Mouse (Mus musculus) liver, postnatal 0 days (tissue): Measurements from ENCODE around the gene Olfr1126.

Experiments used
- CTCF ChIP-seq: sonication (generic); IDR thresholded peaks from 2 replicates; pipeline ENCODE4 v1.5.1; 2016; ENCODE audit warnings: antibody characterized with exemption, low read depth
- EP300 ChIP-seq: IDR thresholded peaks from 2 replicates; pipeline ENCODE4 v1.6.1; 2016; ENCODE audit warnings: antibody characterized with exemption, low read depth, mild to moderate bottlenecking

DNA sequence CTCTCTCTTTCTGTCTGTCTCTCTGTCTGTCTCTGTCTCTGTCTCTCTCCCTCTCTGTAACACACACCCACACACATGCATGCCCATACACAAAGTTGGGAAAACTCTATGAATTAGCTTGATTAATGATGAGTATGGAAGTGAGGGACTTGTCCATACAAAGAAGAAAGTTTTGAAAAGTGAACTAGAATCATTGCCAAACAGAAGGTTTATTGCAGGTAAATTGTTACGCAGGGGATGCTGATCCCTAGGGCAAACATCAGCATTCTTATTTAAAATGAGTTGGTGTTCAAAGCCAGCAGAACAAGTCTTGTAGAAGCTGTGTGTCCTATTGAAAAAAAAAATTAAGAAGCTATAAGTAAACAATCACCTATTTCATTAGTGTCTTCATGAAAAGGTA lies 37.4 kb upstream of the Olfr1126 start, which contains the start of gene Olfr1123:
- no peak for TF ChIP-seq CTCF
- TF ChIP-seq EP300, result no peak
